Mouse (Mus musculus): ENCODE measurements around the gene Tmbim6.
"Not testable (repeated sequence)": the region's sequence is repeated elsewhere in the genome, so short reads cannot be mapped to it uniquely, and the experiment has no call there.

Tmbim6 gene

GRCm38 (mm10) chr15:99417692-99418271 lies 25.1 kb downstream of the Tmbim6 start:
- no peak for DNase-seq (ENCODE audit: low read depth, low spot score)

GRCm38 (mm10) chr15:99420101-99420500 lies 27.4 kb downstream of the Tmbim6 start:
- no peak for DNase-seq (ENCODE audit: low read depth, low spot score)

GRCm38 (mm10) chr15:99420521-99421014 lies 27.9 kb downstream of the Tmbim6 start:
- no peak for DNase-seq (ENCODE audit: low read depth, low spot score)

- peak; percentile 25 for DNase-seq (ENCODE audit: low read depth, low spot score)
Measured at GRCm38 (mm10) chr15:99421152-99421551, 28.5 kb downstream of the Tmbim6 start.

- no peak for DNase-seq (ENCODE audit: low read depth, low spot score)
Measured at GRCm38 (mm10) chr15:99421676-99422075, 29.0 kb downstream of the Tmbim6 start.

- DNase-seq (ENCODE audit: low read depth, low spot score): no peak
Measured at GRCm38 (mm10) chr15:99422551-99422950, 29.9 kb downstream of the Tmbim6 start.

GRCm38 (mm10) chr15:99423131-99423530 lies 30.4 kb downstream of the Tmbim6 start:
- no peak for DNase-seq (ENCODE audit: low read depth, low spot score)

- no peak for DNase-seq (ENCODE audit: low read depth, low spot score)
Measured at GRCm38 (mm10) chr15:99423884-99424283, 31.2 kb downstream of the Tmbim6 start.

- no peak for DNase-seq (ENCODE audit: low read depth, low spot score)
Measured at GRCm38 (mm10) chr15:99430394-99430793, 37.7 kb downstream of the Tmbim6 start.

- DNase-seq (ENCODE audit: low read depth, low spot score): no peak
Measured at GRCm38 (mm10) chr15:99431063-99431462, 38.4 kb downstream of the Tmbim6 start.

GRCm38 (mm10) chr15:99431504-99431903 lies 38.8 kb downstream of the Tmbim6 start:
- no peak for DNase-seq (ENCODE audit: low read depth, low spot score)

GRCm38 (mm10) chr15:99431967-99432366 lies 39.3 kb downstream of the Tmbim6 start:
- no peak for DNase-seq (ENCODE audit: low read depth, low spot score)

- no peak for DNase-seq (ENCODE audit: low read depth, low spot score)
Measured at GRCm38 (mm10) chr15:99433081-99433718, 40.5 kb downstream of the Tmbim6 start.

GRCm38 (mm10) chr15:99433913-99434312 lies 41.2 kb downstream of the Tmbim6 start:
- no peak for DNase-seq (ENCODE audit: low read depth, low spot score)

- DNase-seq (ENCODE audit: low read depth, low spot score): no peak
Measured at GRCm38 (mm10) chr15:99438966-99439698, 46.5 kb downstream of the Tmbim6 start.

- no peak for DNase-seq (ENCODE audit: low read depth, low spot score)
Measured at GRCm38 (mm10) chr15:99440112-99440815, 47.6 kb downstream of the Tmbim6 start.

- no peak for DNase-seq (ENCODE audit: low read depth, low spot score)
Measured at GRCm38 (mm10) chr15:99440816-99441457, 48.3 kb downstream of the Tmbim6 start.

GRCm38 (mm10) chr15:99442358-99442757 lies 49.7 kb downstream of the Tmbim6 start:
- no peak for DNase-seq (ENCODE audit: low read depth, low spot score)

GRCm38 (mm10) chr15:99445567-99445966 lies 52.9 kb downstream of the Tmbim6 start:
- no peak for DNase-seq (ENCODE audit: low read depth, low spot score)

GRCm38 (mm10) chr15:99446136-99446535 lies 53.5 kb downstream of the Tmbim6 start:
- not testable (repeated sequence) for DNase-seq (ENCODE audit: low read depth, low spot score)

- no peak for DNase-seq (ENCODE audit: low read depth, low spot score)
Measured at GRCm38 (mm10) chr15:99449131-99449750, 56.6 kb downstream of the Tmbim6 start.
